Mouse (Mus musculus): Measurements from ENCODE around the gene Prpf8. TPM values are rescaled to one million over a fixed set of nuclear protein-coding genes. Genes with fewer than 3 reads are reported as not detected.

Prpf8 gene
- polyA plus RNA-seq, 1 experiment from 2014 or later, result 105 TPM

- DNase-seq (ENCODE audit: low spot score), result peak; percentile 68
- Histone ChIP-seq H3K9ac (ENCODE audit: low read depth, low read length) (peak overlapping the region; percentile 47), H3K36me3 (ENCODE audit: control insufficient read depth, insufficient read depth, low read length) (peaks cover 18% of the 10 kb centered on the region), H3K27me3 (replicated peaks; ENCODE audit: control insufficient read depth, insufficient read depth, low read length) (no peaks in the 10 kb centered on the region), H3K4me1 (replicated peaks; ENCODE audit: control insufficient read depth, insufficient read depth, low read length) (peaks cover 25% of the 10 kb centered on the region), H3K9me3 (ENCODE audit: control insufficient read depth, low read length) (no peaks in the 10 kb centered on the region; the same call in 1 of the 2 replicates), H3K27ac (ENCODE audit: low read depth, low read length) (0 out of 2 replicates have a peak overlapping the region, but pooled peaks have one; percentile 8), H3K4me2 (peak overlapping the region; percentile 67), H3K4me3 (ENCODE audit: low read depth, low read length) (peak overlapping the region; percentile 44)
- peak; percentile 81 for ATAC-seq (replicated peaks; ENCODE audit: low FRiP score)
- WGBS, result 14% methylated on average over 19 of the region's 19 CpGs
Measured at GRCm38 (mm10) chr11:75467512-75468215, 19.0 kb upstream of the Prpf8 start.

- peak overlapping the region; percentile 67 for H3K4me2 ChIP-seq
- no peaks in the 10 kb centered on the region for H3K27me3 ChIP-seq (replicated peaks; ENCODE audit: control insufficient read depth, insufficient read depth, low read length)
- H3K9me3 ChIP-seq (ENCODE audit: control insufficient read depth, low read length), result no peaks in the 10 kb centered on the region; the same call in 1 of the 2 replicates
- peaks cover 18% of the 10 kb centered on the region for H3K36me3 ChIP-seq (ENCODE audit: control insufficient read depth, insufficient read depth, low read length)
- no peak for DNase-seq (ENCODE audit: low spot score)
- 58% methylated on average over 7 of the region's 7 CpGs for WGBS
- H3K9ac ChIP-seq (ENCODE audit: low read depth, low read length), result peak overlapping the region; percentile 47; the same call in 1 of the 2 replicates
- ATAC-seq (replicated peaks; ENCODE audit: low FRiP score), result no peak; the same call in 1 of the 2 replicates
- H3K27ac ChIP-seq (ENCODE audit: low read depth, low read length), result no peak overlapping the region
- peaks cover 18% of the 10 kb centered on the region for H3K4me1 ChIP-seq (replicated peaks; ENCODE audit: control insufficient read depth, insufficient read depth, low read length)
- peak overlapping the region; percentile 44 for H3K4me3 ChIP-seq (ENCODE audit: low read depth, low read length)
Measured at GRCm38 (mm10) chr11:75468410-75468809, 18.2 kb upstream of the Prpf8 start.

- no peak overlapping the region for H3K4me3 ChIP-seq (ENCODE audit: low read depth, low read length)
- H3K9ac ChIP-seq (ENCODE audit: low read depth, low read length), result no peak overlapping the region
- H3K4me1 ChIP-seq (replicated peaks; ENCODE audit: control insufficient read depth, insufficient read depth, low read length), result peaks cover 14% of the 10 kb centered on the region
- no peaks in the 10 kb centered on the region for H3K27me3 ChIP-seq (replicated peaks; ENCODE audit: control insufficient read depth, insufficient read depth, low read length)
- no peak overlapping the region for H3K27ac ChIP-seq (ENCODE audit: low read depth, low read length)
- no peak for ATAC-seq (replicated peaks; ENCODE audit: low FRiP score)
- no peak overlapping the region for H3K4me2 ChIP-seq
- peaks cover 18% of the 10 kb centered on the region for H3K36me3 ChIP-seq (ENCODE audit: control insufficient read depth, insufficient read depth, low read length)
- 92% methylated on average over 4 of the region's 4 CpGs for WGBS
- no peaks in the 10 kb centered on the region; the same call in 1 of the 2 replicates for H3K9me3 ChIP-seq (ENCODE audit: control insufficient read depth, low read length)
- no peak for DNase-seq (ENCODE audit: low spot score)
Measured at GRCm38 (mm10) chr11:75469261-75469660, 17.4 kb upstream of the Prpf8 start.

GRCm38 (mm10) chr11:75470675-75471074 lies 15.9 kb upstream of the Prpf8 start:
- no peaks in the 10 kb centered on the region; the same call in 1 of the 2 replicates for H3K9me3 ChIP-seq (ENCODE audit: control insufficient read depth, low read length)
- peaks cover 14% of the 10 kb centered on the region for H3K4me1 ChIP-seq (replicated peaks; ENCODE audit: control insufficient read depth, insufficient read depth, low read length)
- no peak overlapping the region for H3K4me3 ChIP-seq (ENCODE audit: low read depth, low read length)
- H3K4me2 ChIP-seq, result no peak overlapping the region
- H3K36me3 ChIP-seq (ENCODE audit: control insufficient read depth, insufficient read depth, low read length), result peaks cover 6% of the 10 kb centered on the region; the same call in 1 of the 2 replicates
- DNase-seq (ENCODE audit: low spot score), result no peak
- WGBS, result 93% methylated on average over 3 of the region's 3 CpGs
- no peak overlapping the region for H3K27ac ChIP-seq (ENCODE audit: low read depth, low read length)
- no peak overlapping the region for H3K9ac ChIP-seq (ENCODE audit: low read depth, low read length)
- no peak for ATAC-seq (replicated peaks; ENCODE audit: low FRiP score)
- no peaks in the 10 kb centered on the region for H3K27me3 ChIP-seq (replicated peaks; ENCODE audit: control insufficient read depth, insufficient read depth, low read length)

GRCm38 (mm10) chr11:75472469-75473081 lies 14.0 kb upstream of the Prpf8 start:
- DNase-seq (ENCODE audit: low spot score) (peak; percentile 29), ATAC-seq (replicated peaks; ENCODE audit: low FRiP score) (no peak; the same call in 1 of the 2 replicates)
- H3K36me3 ChIP-seq (ENCODE audit: control insufficient read depth, insufficient read depth, low read length), result no peaks in the 10 kb centered on the region
- H3K4me2 ChIP-seq, result peak overlapping the region; percentile 2; the same call in 1 of the 2 replicates
- H3K27ac ChIP-seq (ENCODE audit: low read depth, low read length), result no peak overlapping the region
- WGBS, result 57% methylated on average over 11 of the region's 11 CpGs
- no peaks in the 10 kb centered on the region for H3K9me3 ChIP-seq (ENCODE audit: control insufficient read depth, low read length)
- no peaks in the 10 kb centered on the region for H3K27me3 ChIP-seq (replicated peaks; ENCODE audit: control insufficient read depth, insufficient read depth, low read length)
- peaks cover 11% of the 10 kb centered on the region for H3K4me1 ChIP-seq (replicated peaks; ENCODE audit: control insufficient read depth, insufficient read depth, low read length)
- H3K9ac ChIP-seq (ENCODE audit: low read depth, low read length), result no peak overlapping the region
- no peak overlapping the region for H3K4me3 ChIP-seq (ENCODE audit: low read depth, low read length)

GRCm38 (mm10) chr11:75473376-75473775 lies 13.2 kb upstream of the Prpf8 start:
- Histone ChIP-seq H3K4me1 (replicated peaks; ENCODE audit: control insufficient read depth, insufficient read depth, low read length) (peaks cover 8% of the 10 kb centered on the region; the same call in 1 of the 2 replicates), H3K9ac (ENCODE audit: low read depth, low read length) (no peak overlapping the region), H3K27ac (ENCODE audit: low read depth, low read length) (no peak overlapping the region), H3K9me3 (ENCODE audit: control insufficient read depth, low read length) (no peaks in the 10 kb centered on the region), H3K4me3 (ENCODE audit: low read depth, low read length) (no peak overlapping the region), H3K4me2 (no peak overlapping the region), H3K27me3 (replicated peaks; ENCODE audit: control insufficient read depth, insufficient read depth, low read length) (no peaks in the 10 kb centered on the region), H3K36me3 (ENCODE audit: control insufficient read depth, insufficient read depth, low read length) (no peaks in the 10 kb centered on the region)
- DNase-seq (ENCODE audit: low spot score) (peak; percentile 31), ATAC-seq (replicated peaks; ENCODE audit: low FRiP score) (no peak)
- 67% methylated on average over 7 of the region's 7 CpGs for WGBS

- Histone ChIP-seq H3K9ac (ENCODE audit: low read depth, low read length) (no peak overlapping the region), H3K4me1 (replicated peaks; ENCODE audit: control insufficient read depth, insufficient read depth, low read length) (peaks cover 6% of the 10 kb centered on the region), H3K4me2 (peak overlapping the region; percentile 51), H3K4me3 (ENCODE audit: low read depth, low read length) (peak overlapping the region; percentile 99; the same call in 1 of the 2 replicates), H3K27me3 (replicated peaks; ENCODE audit: control insufficient read depth, insufficient read depth, low read length) (no peaks in the 10 kb centered on the region), H3K9me3 (ENCODE audit: control insufficient read depth, low read length) (no peaks in the 10 kb centered on the region), H3K36me3 (ENCODE audit: control insufficient read depth, insufficient read depth, low read length) (peaks cover 19% of the 10 kb centered on the region), H3K27ac (ENCODE audit: low read depth, low read length) (no peak overlapping the region)
- 0 out of 2 replicates have a peak, but pooled peaks have one; percentile 5 for ATAC-seq (replicated peaks; ENCODE audit: low FRiP score)
- WGBS, result 24% methylated on average over 3 of the region's 3 CpGs
- no peak for DNase-seq (ENCODE audit: low spot score)
Measured at GRCm38 (mm10) chr11:75486192-75486591, 424 bp upstream of the Prpf8 start.

GRCm38 (mm10) chr11:75487496-75487895 lies 880 bp downstream of the Prpf8 start:
- Histone ChIP-seq H3K4me1 (replicated peaks; ENCODE audit: control insufficient read depth, insufficient read depth, low read length) (peaks cover 6% of the 10 kb centered on the region), H3K9me3 (ENCODE audit: control insufficient read depth, low read length) (no peaks in the 10 kb centered on the region), H3K36me3 (ENCODE audit: control insufficient read depth, insufficient read depth, low read length) (peaks cover 32% of the 10 kb centered on the region), H3K4me2 (peak overlapping the region; percentile 88), H3K27ac (ENCODE audit: low read depth, low read length) (no peak overlapping the region), H3K27me3 (replicated peaks; ENCODE audit: control insufficient read depth, insufficient read depth, low read length) (no peaks in the 10 kb centered on the region), H3K4me3 (ENCODE audit: low read depth, low read length) (peak overlapping the region; percentile 99), H3K9ac (ENCODE audit: low read depth, low read length) (peak overlapping the region; percentile 99)
- ATAC-seq (replicated peaks; ENCODE audit: low FRiP score) (no peak), DNase-seq (ENCODE audit: low spot score) (peak; percentile 30)
- 26% methylated on average over 6 of the region's 6 CpGs for WGBS
